Mouse (Mus musculus): Measurements from ENCODE around the gene Sbds. TPM values are rescaled to one million over a fixed set of nuclear protein-coding genes. Genes with fewer than 3 reads are reported as not detected.

Sbds gene
- 75.5 and 76.7 TPM in 2 replicates for polyA plus RNA-seq (2016; fragmentation: Nextera tagmentation; extraction: Ambion mirVana)

- Histone ChIP-seq H3K36me3 (peaks cover 30% of the 10 kb centered on the region), H3K27ac (no peak within 1 kb of the TSS), H3K9ac (peak within 1 kb of the TSS; percentile 78), H3K27me3 (replicated peaks) (no peaks in the 10 kb centered on the region), H3K9me3 (no peaks in the 10 kb centered on the region), H3K4me1 (peaks cover 13% of the 10 kb centered on the region; the same call in 1 of the 2 replicates), H3K4me3 (peak within 1 kb of the TSS; percentile 62), H3K4me2 (replicated peaks) (peak within 1 kb of the TSS; percentile 66)
- WGBS, result under 1% methylated on average over 52 of the region's 52 CpGs
- peak; percentile 81 for ATAC-seq (ENCODE audit: low FRiP score, low read depth)
These were observed at the start of gene Sbds, which contains the start of gene Tyw1 for GRCm38 (mm10) chr5:130255017-130255720. TSS of gene Sbds (minus strand) at chr5:130255530. TSS of gene Tyw1 (plus strand) at chr5:130255619.

DNA sequence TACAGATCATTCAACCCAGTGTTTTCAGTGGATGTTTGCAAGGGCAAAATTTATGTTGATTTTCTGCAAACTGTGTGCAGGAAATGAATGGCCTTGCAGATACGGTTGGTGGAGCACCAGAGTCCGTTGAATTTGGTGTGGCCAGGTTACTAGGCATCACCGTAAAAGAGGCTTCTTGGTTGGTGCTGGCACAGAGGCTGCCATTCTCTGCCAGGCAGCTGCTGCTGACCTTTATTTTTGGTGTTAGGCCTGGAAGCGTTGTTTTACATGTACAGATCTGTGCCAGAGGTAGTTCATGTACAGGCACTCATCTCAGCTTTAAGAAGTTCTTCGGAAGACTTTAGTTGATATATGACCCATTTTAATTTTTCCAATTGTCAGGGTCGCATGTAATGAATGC is 48.3 kb upstream of the Sbds start:
- Histone ChIP-seq H3K27ac (no peak overlapping the region), H3K4me2 (replicated peaks) (no peak overlapping the region), H3K4me3 (no peak overlapping the region), H3K9me3 (no peaks in the 10 kb centered on the region), H3K9ac (no peak overlapping the region), H3K4me1 (peaks cover 6% of the 10 kb centered on the region; the same call in 1 of the 2 replicates), H3K36me3 (peaks cover 68% of the 10 kb centered on the region), H3K27me3 (replicated peaks) (no peaks in the 10 kb centered on the region)
- ATAC-seq (ENCODE audit: low FRiP score, low read depth), result no peak
- WGBS, result 85% methylated on average over 6 of the region's 6 CpGs

DNA sequence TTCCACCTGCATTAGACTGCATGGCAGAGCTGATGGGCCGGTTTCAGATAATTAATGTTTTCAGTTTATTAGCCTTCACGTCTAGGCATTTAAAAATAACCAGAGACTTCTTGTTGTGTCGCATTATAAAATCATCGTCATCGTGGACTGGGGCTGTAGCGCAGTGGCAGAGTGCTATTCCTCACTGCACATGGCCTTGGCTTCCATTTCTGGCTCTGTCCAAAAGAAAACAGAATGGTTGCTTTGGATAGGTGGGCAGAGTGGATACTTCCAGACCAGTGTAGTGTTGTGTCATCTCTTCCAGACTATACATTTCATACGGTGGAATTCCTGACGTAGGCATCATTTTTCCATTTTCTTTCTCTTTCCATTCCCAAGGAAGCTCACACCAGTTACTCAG is 44.2 kb upstream of the Sbds start:
- Histone ChIP-seq H3K27ac (no peak overlapping the region), H3K27me3 (replicated peaks) (no peaks in the 10 kb centered on the region), H3K36me3 (peaks cover 68% of the 10 kb centered on the region), H3K9me3 (no peaks in the 10 kb centered on the region), H3K4me1 (no peaks in the 10 kb centered on the region), H3K9ac (no peak overlapping the region), H3K4me2 (replicated peaks) (no peak overlapping the region), H3K4me3 (no peak overlapping the region)
- 94% methylated on average over 8 of the region's 8 CpGs for WGBS
- ATAC-seq (ENCODE audit: low FRiP score, low read depth), result no peak

DNA sequence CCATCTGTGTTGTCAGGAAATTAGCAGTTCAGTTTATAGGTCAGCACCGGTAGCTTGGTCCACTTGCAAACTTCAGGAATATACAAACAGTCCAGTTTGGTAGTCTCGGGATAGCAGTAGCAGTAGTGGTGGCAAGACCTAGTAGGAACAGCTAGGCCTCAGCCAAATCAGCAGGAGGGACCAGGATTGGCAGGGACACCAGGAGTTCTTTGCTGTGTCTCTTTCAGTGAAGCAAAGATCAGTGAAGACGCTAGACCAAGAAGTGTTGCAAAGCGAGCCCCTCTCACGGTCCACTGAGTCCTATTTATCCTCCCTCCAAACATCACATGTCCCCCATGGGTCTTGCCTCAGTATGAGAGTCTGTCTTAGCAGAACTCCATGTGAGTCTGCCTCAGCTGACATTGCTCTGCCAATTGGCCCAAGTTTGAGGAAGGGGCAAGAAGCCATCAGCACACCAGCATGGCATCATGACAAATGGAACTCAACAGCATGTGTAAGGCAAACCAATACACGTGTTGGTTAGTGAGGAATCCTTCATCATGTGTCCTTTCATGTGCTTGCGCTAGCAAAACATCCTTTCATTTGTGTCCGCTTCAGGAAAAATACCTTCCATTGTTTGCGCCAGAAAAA is 43.6 kb upstream of the Sbds start:
- ATAC-seq (ENCODE audit: low FRiP score, low read depth), result no peak
- Histone ChIP-seq H3K4me3 (no peak overlapping the region), H3K27me3 (replicated peaks) (no peaks in the 10 kb centered on the region), H3K36me3 (peaks cover 65% of the 10 kb centered on the region), H3K9ac (no peak overlapping the region), H3K27ac (no peak overlapping the region), H3K4me2 (replicated peaks) (no peak overlapping the region), H3K9me3 (no peaks in the 10 kb centered on the region), H3K4me1 (no peaks in the 10 kb centered on the region)
- 91% methylated on average over 9 of the region's 9 CpGs for WGBS

- H3K9me3 ChIP-seq, result no peaks in the 10 kb centered on the region
- ATAC-seq (ENCODE audit: low FRiP score, low read depth), result no peak
- 84% methylated on average over 5 of the region's 5 CpGs for WGBS
- no peak overlapping the region for H3K27ac ChIP-seq
- no peak overlapping the region for H3K4me3 ChIP-seq
- no peaks in the 10 kb centered on the region for H3K27me3 ChIP-seq (replicated peaks)
- H3K4me2 ChIP-seq (replicated peaks), result no peak overlapping the region
- H3K9ac ChIP-seq, result no peak overlapping the region
- no peaks in the 10 kb centered on the region for H3K4me1 ChIP-seq
- H3K36me3 ChIP-seq, result peaks cover 63% of the 10 kb centered on the region
These were observed 40.7 kb upstream of the Sbds start for GRCm38 (mm10) chr5:130296071-130296470.

DNA sequence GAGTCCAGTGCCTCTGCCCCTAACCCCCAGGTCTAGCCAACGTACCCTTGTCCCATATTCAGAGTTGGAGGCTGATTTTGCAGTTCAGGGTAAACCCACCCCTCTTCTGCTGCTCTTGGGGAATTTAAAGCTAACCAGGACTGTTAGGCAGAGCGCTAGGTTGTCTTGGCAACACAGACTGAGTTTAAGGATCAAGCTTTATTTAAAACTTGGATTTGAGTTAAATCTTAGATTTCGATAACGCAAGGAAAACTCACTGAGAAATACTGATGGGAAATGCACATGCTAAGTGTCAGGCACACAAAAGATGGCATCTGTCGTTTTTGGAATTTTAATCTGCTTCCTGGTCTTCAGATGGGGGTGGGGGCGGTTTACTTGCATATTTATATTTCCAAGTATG is 39.3 kb upstream of the Sbds start:
- Histone ChIP-seq H3K9me3 (no peaks in the 10 kb centered on the region), H3K36me3 (peaks cover 62% of the 10 kb centered on the region), H3K4me1 (no peaks in the 10 kb centered on the region), H3K4me2 (replicated peaks) (no peak overlapping the region), H3K27ac (no peak overlapping the region), H3K9ac (no peak overlapping the region), H3K27me3 (replicated peaks) (no peaks in the 10 kb centered on the region), H3K4me3 (no peak overlapping the region)
- WGBS, result 92% methylated on average over 6 of the region's 6 CpGs
- ATAC-seq (ENCODE audit: low FRiP score, low read depth), result no peak

- Histone ChIP-seq H3K4me2 (replicated peaks) (no peak overlapping the region), H3K27me3 (replicated peaks) (no peaks in the 10 kb centered on the region), H3K4me3 (no peak overlapping the region), H3K9ac (no peak overlapping the region), H3K9me3 (no peaks in the 10 kb centered on the region), H3K36me3 (peaks cover 65% of the 10 kb centered on the region), H3K27ac (no peak overlapping the region), H3K4me1 (no peaks in the 10 kb centered on the region)
- no peak for ATAC-seq (ENCODE audit: low FRiP score, low read depth)
- 79% methylated on average over 5 of the region's 5 CpGs for WGBS
These were observed 38.6 kb upstream of the Sbds start for GRCm38 (mm10) chr5:130293941-130294340.

GRCm38 (mm10) chr5:130292976-130293375 is 37.6 kb upstream of the Sbds start:
- no peak overlapping the region for H3K4me3 ChIP-seq
- no peak for ATAC-seq (ENCODE audit: low FRiP score, low read depth)
- H3K27me3 ChIP-seq (replicated peaks), result no peaks in the 10 kb centered on the region
- no peak overlapping the region for H3K4me2 ChIP-seq (replicated peaks)
- no peaks in the 10 kb centered on the region for H3K9me3 ChIP-seq
- no peak overlapping the region for H3K27ac ChIP-seq
- H3K36me3 ChIP-seq, result peaks cover 63% of the 10 kb centered on the region
- WGBS, result 93% methylated on average over 4 of the region's 4 CpGs
- H3K4me1 ChIP-seq, result no peaks in the 10 kb centered on the region
- H3K9ac ChIP-seq, result no peak overlapping the region

- 96% methylated on average over 12 of the region's 12 CpGs for WGBS
- H3K36me3 ChIP-seq, result peaks cover 57% of the 10 kb centered on the region
- H3K27me3 ChIP-seq (replicated peaks), result no peaks in the 10 kb centered on the region
- H3K9ac ChIP-seq, result no peak overlapping the region
- H3K4me1 ChIP-seq, result no peaks in the 10 kb centered on the region
- no peak overlapping the region for H3K4me3 ChIP-seq
- H3K9me3 ChIP-seq, result no peaks in the 10 kb centered on the region
- no peak overlapping the region for H3K4me2 ChIP-seq (replicated peaks)
- ATAC-seq (ENCODE audit: low FRiP score, low read depth), result no peak
- no peak overlapping the region for H3K27ac ChIP-seq
These were observed 35.4 kb upstream of the Sbds start for GRCm38 (mm10) chr5:130290775-130291174.

GRCm38 (mm10) chr5:130290242-130290641 is 34.9 kb upstream of the Sbds start:
- Histone ChIP-seq H3K9me3 (no peaks in the 10 kb centered on the region), H3K9ac (no peak overlapping the region), H3K36me3 (peaks cover 59% of the 10 kb centered on the region), H3K4me3 (no peak overlapping the region), H3K4me2 (replicated peaks) (no peak overlapping the region), H3K4me1 (no peaks in the 10 kb centered on the region), H3K27me3 (replicated peaks) (no peaks in the 10 kb centered on the region), H3K27ac (no peak overlapping the region)
- 98% methylated on average over 6 of the region's 6 CpGs for WGBS
- ATAC-seq (ENCODE audit: low FRiP score, low read depth), result no peak

DNA sequence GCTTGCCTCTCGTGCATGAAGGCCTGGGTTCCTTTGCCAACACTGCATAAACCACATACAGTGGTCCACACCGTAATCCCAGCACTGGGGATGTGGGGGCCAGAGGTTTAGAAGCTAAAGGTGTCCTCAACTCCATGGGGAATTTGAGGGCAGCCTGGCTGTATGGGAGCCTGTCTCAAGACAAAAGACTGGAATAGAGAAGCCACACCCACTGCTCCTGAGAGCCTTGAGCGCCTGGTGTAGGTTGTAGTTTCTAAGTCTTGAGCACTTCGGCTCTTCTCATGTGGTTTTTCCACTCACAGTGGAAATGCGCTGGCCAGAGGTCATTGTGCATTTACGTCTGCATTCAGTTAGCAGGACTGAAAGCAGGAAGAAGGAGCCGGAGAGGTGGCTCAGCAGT is 32.8 kb upstream of the Sbds start:
- no peak overlapping the region for H3K4me2 ChIP-seq (replicated peaks)
- no peak overlapping the region for H3K27ac ChIP-seq
- H3K4me1 ChIP-seq, result no peaks in the 10 kb centered on the region
- ATAC-seq (ENCODE audit: low FRiP score, low read depth), result no peak
- no peak overlapping the region for H3K9ac ChIP-seq
- H3K4me3 ChIP-seq, result no peak overlapping the region
- 0 out of 2 replicates have a peak, but pooled peaks cover 7% of the 10 kb centered on the region for H3K9me3 ChIP-seq
- no peaks in the 10 kb centered on the region for H3K27me3 ChIP-seq (replicated peaks)
- WGBS, result 96% methylated on average over 7 of the region's 7 CpGs
- peaks cover 65% of the 10 kb centered on the region for H3K36me3 ChIP-seq

DNA sequence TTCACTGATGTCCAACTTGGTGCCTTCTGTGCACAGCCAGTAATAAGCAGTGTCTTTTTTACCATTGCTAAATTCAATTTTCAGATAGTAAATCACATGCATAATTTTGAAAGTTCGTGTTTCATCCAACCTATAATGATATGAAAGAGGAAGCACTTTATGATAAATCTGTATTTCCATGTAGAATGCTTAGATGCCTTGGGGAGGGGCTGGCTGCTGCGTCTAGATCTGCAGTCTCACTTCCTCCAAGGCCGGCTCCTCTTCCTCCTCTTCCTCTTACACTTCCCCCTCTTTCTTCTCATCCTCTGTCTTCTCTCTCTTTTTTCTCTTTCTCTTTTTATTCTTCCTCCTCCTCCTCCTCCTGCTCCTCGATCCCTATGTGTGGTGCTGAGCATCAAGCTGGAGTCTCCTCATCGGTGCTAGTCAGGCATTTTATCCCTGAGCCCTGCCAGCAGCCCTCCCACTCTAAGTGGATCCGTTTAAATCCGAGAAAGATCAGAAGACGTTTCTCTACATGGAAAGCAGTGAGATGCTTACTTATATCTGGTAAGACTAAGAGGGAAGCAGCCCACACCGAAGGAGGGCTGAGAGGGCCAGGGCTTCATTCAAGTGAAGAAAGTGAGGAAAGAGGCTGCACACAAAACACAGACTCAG is 27.9 kb upstream of the Sbds start:
- H3K36me3 ChIP-seq, result peaks cover 69% of the 10 kb centered on the region
- H3K27me3 ChIP-seq (replicated peaks), result no peaks in the 10 kb centered on the region
- 96% methylated on average over 9 of the region's 9 CpGs for WGBS
- H3K9ac ChIP-seq, result no peak overlapping the region
- no peak overlapping the region for H3K4me2 ChIP-seq (replicated peaks)
- H3K4me3 ChIP-seq, result no peak overlapping the region
- no peaks in the 10 kb centered on the region for H3K4me1 ChIP-seq
- ATAC-seq (ENCODE audit: low FRiP score, low read depth), result no peak
- 0 out of 2 replicates have a peak, but pooled peaks cover 7% of the 10 kb centered on the region for H3K9me3 ChIP-seq
- no peak overlapping the region for H3K27ac ChIP-seq
